Mouse (Mus musculus): Measurements from ENCODE around the gene Kat2b. TPM values are rescaled to one million over a fixed set of nuclear protein-coding genes. Genes with fewer than 3 reads are reported as not detected.

Gene Kat2b
- total and polyA plus RNA-seq, 3 experiments = 6.2 to 7.4 TPM; not detected in 1

GRCm38 (mm10) chr17:53557443-53557842 is 9.2 kb upstream of the Kat2b start:
- Histone ChIP-seq H3K4me3 (ENCODE audit: control insufficient read depth in 1 of 2, insufficient read depth in 1 of 2, low read depth in 2 of 2, low read length in 2 of 2) (no peak overlapping the region), H3K27me3 (ENCODE audit: control insufficient read depth in 1 of 2, insufficient read depth in 2 of 2, low read length in 2 of 2) (no peaks in the 10 kb centered on the region), H3K36me3 (ENCODE audit: control insufficient read depth in 1 of 2, insufficient read depth in 2 of 2, low read length in 2 of 2) (no peaks in the 10 kb centered on the region; a peak in 2 of 4 replicates), H3K4me1 (ENCODE audit: control insufficient read depth in 1 of 2, insufficient read depth in 2 of 2, low read length in 2 of 2) (peaks cover 0 to 2% of the 10 kb centered on the region in 2 experiments; a peak in 1 of 4 replicates), H3K27ac (ENCODE audit: control insufficient read depth, low read depth, low read length) (no peak overlapping the region), H3K9ac (ENCODE audit: control insufficient read depth, low read depth, low read length, poor library complexity, severe bottlenecking) (no peak overlapping the region), H3K79me2 (ENCODE audit: control insufficient read depth, insufficient read depth, low read length, poor library complexity) (no peaks in the 10 kb centered on the region), H3K9me3 (replicated peaks; ENCODE audit: insufficient read depth, low read length) (no peaks in the 10 kb centered on the region)
- DNase-seq (ENCODE audit: low read depth, low spot score) = no peak
- TF ChIP-seq GATA1 (IDR thresholded peaks at IDR 0.05; ENCODE audit: low read depth, low read length) = peak; percentile 33; the same call in 1 of the 2 replicates
- no peak for TF ChIP-seq EP300 (IDR thresholded peaks at IDR 0.05; ENCODE audit: low read depth in 1 of 2, low read length in 2 of 2)
- no peak for TF ChIP-seq TAL1 (IDR thresholded peaks at IDR 0.05; ENCODE audit: low read length)
- no peak for TF ChIP-seq POLR2A (IDR thresholded peaks at IDR 0.05; ENCODE audit: control insufficient read depth in 1 of 2, insufficient read depth in 1 of 2, low read depth in 1 of 2, low read length in 2 of 2, poor library complexity in 1 of 2)
- peak; percentile 90 for TF ChIP-seq BHLHE40 (IDR thresholded peaks at IDR 0.05; ENCODE audit: borderline replicate concordance, low read depth, low read length)
- no peak for TF ChIP-seq MAZ (IDR thresholded peaks at IDR 0.05; ENCODE audit: low read depth, low read length)
- TF ChIP-seq ZKSCAN1 (IDR thresholded peaks at IDR 0.05; ENCODE audit: low read depth, low read length) = no peak
- TF ChIP-seq KAT2A (conservative IDR thresholded peaks at IDR 0.05; ENCODE audit: low read depth, low read length) = no peak
- no peak for TF ChIP-seq CHD1 (IDR thresholded peaks at IDR 0.05; ENCODE audit: low read depth, low read length)
- no peak for TF ChIP-seq ZNF384 (IDR thresholded peaks at IDR 0.05; ENCODE audit: low read depth, low read length)
- no peak for TF ChIP-seq SMC3 (IDR thresholded peaks at IDR 0.05; ENCODE audit: low read depth, low read length)
- no peak for TF ChIP-seq NRF1 (IDR thresholded peaks at IDR 0.05; ENCODE audit: insufficient read depth, low read depth, low read length, poor library complexity, severe bottlenecking)
- TF ChIP-seq POLR2AphosphoS2 (IDR thresholded peaks at IDR 0.05; ENCODE audit: low read length) = no peak
- no peak for TF ChIP-seq MYC (IDR thresholded peaks at IDR 0.05; ENCODE audit: low read depth, low read length)

GRCm38 (mm10) chr17:53559646-53560045 is 7.0 kb upstream of the Kat2b start:
- DNase-seq (ENCODE audit: low read depth, low spot score) = no peak
- no peak overlapping the region for H3K4me3 ChIP-seq (ENCODE audit: control insufficient read depth in 1 of 2, insufficient read depth in 1 of 2, low read depth in 2 of 2, low read length in 2 of 2)
- no peaks in the 10 kb centered on the region for H3K27me3 ChIP-seq (ENCODE audit: control insufficient read depth in 1 of 2, insufficient read depth in 2 of 2, low read length in 2 of 2)
- H3K4me1 ChIP-seq (ENCODE audit: control insufficient read depth in 1 of 2, insufficient read depth in 2 of 2, low read length in 2 of 2) = 0 out of 4 replicates have a peak, but pooled peaks cover 0 to 2% of the 10 kb centered on the region in 2 experiments
- H3K79me2 ChIP-seq (ENCODE audit: control insufficient read depth, insufficient read depth, low read length, poor library complexity) = no peaks in the 10 kb centered on the region
- no peak overlapping the region for H3K27ac ChIP-seq (ENCODE audit: control insufficient read depth, low read depth, low read length)
- H3K9me3 ChIP-seq (replicated peaks; ENCODE audit: insufficient read depth, low read length) = no peaks in the 10 kb centered on the region
- H3K9ac ChIP-seq (ENCODE audit: control insufficient read depth, low read depth, low read length, poor library complexity, severe bottlenecking) = no peak overlapping the region
- TF ChIP-seq SIN3A (IDR thresholded peaks at IDR 0.05; ENCODE audit: low read length) = no peak
- TF ChIP-seq GATA1 (IDR thresholded peaks at IDR 0.05; ENCODE audit: low read depth, low read length) = no peak
- TF ChIP-seq USF2 (IDR thresholded peaks at IDR 0.05; ENCODE audit: borderline replicate concordance in 1 of 2, insufficient read depth in 1 of 2, low read depth in 1 of 2, low read length in 2 of 2) = no peak
- TF ChIP-seq SMC3 (IDR thresholded peaks at IDR 0.05; ENCODE audit: low read depth, low read length) = no peak
- TF ChIP-seq CHD1 (IDR thresholded peaks at IDR 0.05; ENCODE audit: low read depth, low read length) = no peak
- TF ChIP-seq ZC3H11A (IDR thresholded peaks at IDR 0.05; ENCODE audit: low read depth, low read length) = no peak
- no peak for TF ChIP-seq USF1 (IDR thresholded peaks at IDR 0.05; ENCODE audit: low read depth, low read length)
- no peak for TF ChIP-seq POLR2AphosphoS5 (IDR thresholded peaks at IDR 0.05; ENCODE audit: borderline replicate concordance, low read depth, low read length)
- H3K36me3 ChIP-seq (ENCODE audit: control insufficient read depth in 1 of 2, insufficient read depth in 2 of 2, low read length in 2 of 2) = no peaks in the 10 kb centered on the region; a peak in 2 of 4 replicates

Data from MEL (cell line).